In the genomic region with DNA sequence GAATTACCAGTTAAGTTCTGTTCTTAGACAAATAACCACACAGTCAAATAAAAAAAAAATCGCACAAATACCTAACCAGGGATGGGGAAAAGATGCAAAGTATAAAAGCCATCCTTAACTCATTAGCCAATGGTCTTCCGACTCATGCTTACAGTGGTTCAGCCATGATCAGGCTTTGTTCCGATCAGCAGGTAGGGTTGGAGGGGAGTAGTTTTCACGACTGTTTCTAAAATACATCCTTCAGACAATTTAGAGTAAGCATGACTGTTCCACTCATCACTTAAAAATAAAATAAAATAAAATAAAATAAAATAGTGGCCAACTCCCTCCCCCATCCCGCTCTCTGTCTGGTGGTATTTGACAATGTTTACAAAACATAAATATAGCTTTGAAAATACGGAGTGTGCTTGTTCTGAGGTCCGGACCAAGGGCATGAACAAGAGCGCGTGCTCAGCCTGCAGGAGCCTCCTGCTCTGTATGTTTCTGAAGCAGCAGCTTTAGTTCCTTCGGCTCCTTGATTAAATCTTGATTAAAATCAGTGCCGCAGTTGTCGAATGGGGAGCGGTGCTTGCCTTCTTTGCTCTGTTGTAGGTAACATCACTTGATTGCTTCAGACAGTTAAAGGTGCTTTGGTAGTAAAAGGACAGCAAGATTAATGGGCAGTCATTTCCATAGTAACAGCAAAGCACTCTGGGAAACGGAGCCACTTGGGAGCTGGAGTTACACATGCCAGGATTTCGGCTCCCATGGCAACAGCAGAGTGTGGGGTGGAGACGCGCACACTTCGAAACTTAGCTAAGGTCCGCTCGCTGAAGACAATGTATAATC, we compare ENCODE assay signal across 8 mouse cellular contexts.
DNase-seq lines count a peak whose midpoint lies in the region; ATAC-seq and TF ChIP-seq lines count a peak whose summit lies in the region.

No protein-coding gene starts in this region.

- DNase-seq in gastrocnemius, adult 18-20 months (ENCODE audit: low spot score) = peak; percentile 15
- DNase-seq in gastrocnemius, postnatal 25 days = no peak
- peak; percentile 89 for DNase-seq in embryonic facial prominence, embryonic 14.5 days (ENCODE audit: low spot score)

- H3K9ac ChIP-seq in embryonic facial prominence, embryonic 14.5 days (ENCODE audit: low read depth, low read length) = no peak overlapping the region
- 0 out of 2 replicates have a peak overlapping the region, but pooled peaks have one; percentile 3 for H3K9ac ChIP-seq in heart, embryonic 13.5 days
- no peak overlapping the region for H3K9ac ChIP-seq in kidney, embryonic 16.5 days (replicated peaks; ENCODE audit: low read length)
- no peak overlapping the region for H3K9ac ChIP-seq in limb, embryonic 13.5 days

- no peak overlapping the region for H3K27ac ChIP-seq in embryonic facial prominence, embryonic 14.5 days (replicated peaks; ENCODE audit: low read depth, low read length)
- H3K27ac ChIP-seq in heart, embryonic 13.5 days (replicated peaks) = no peak overlapping the region
- no peak overlapping the region for H3K27ac ChIP-seq in kidney, embryonic 16.5 days (ENCODE audit: low read length)
- H3K27ac ChIP-seq in limb, embryonic 13.5 days = no peak overlapping the region
- no peak overlapping the region for H3K27ac ChIP-seq in olfactory bulb, adult 2 months (ENCODE audit: insufficient read depth, low read depth, low read length)

- no peaks in the 10 kb centered on the region for H3K4me1 ChIP-seq in embryonic facial prominence, embryonic 14.5 days (ENCODE audit: control insufficient read depth, insufficient read depth, low read length)
- H3K4me1 ChIP-seq in heart, embryonic 13.5 days = peaks cover 5% of the 10 kb centered on the region; the same call in 1 of the 2 replicates
- H3K4me1 ChIP-seq in kidney, embryonic 16.5 days (ENCODE audit: insufficient read depth, low read length) = peaks cover 4% of the 10 kb centered on the region
- H3K4me1 ChIP-seq in limb, embryonic 13.5 days = peaks cover 5% of the 10 kb centered on the region; the same call in 1 of the 2 replicates
- no peaks in the 10 kb centered on the region; the same call in 1 of the 2 replicates for H3K4me1 ChIP-seq in olfactory bulb, adult 2 months (ENCODE audit: control insufficient read depth, insufficient read depth, low read length)

- H3K4me2 ChIP-seq in embryonic facial prominence, embryonic 14.5 days (ENCODE audit: low read depth, low read length) = peak overlapping the region; percentile 44
- H3K4me2 ChIP-seq in heart, embryonic 13.5 days = peak overlapping the region; percentile 52
- H3K4me2 ChIP-seq in kidney, embryonic 16.5 days (replicated peaks; ENCODE audit: low read depth, low read length) = peak overlapping the region; percentile 52
- peak overlapping the region; percentile 31; the same call in 1 of the 2 replicates for H3K4me2 ChIP-seq in limb, embryonic 13.5 days (replicated peaks)

- TF ChIP-seq CTCF in olfactory bulb, adult 2 months (IDR thresholded peaks at IDR 0.05; ENCODE audit: insufficient read depth, low read depth, low read length) = no peak

- H3K4me3 ChIP-seq in embryonic facial prominence, embryonic 14.5 days (ENCODE audit: low read depth, low read length) = peak overlapping the region; percentile 16
- peak overlapping the region; percentile 20; the same call in 1 of the 2 replicates for H3K4me3 ChIP-seq in heart, embryonic 13.5 days
- H3K4me3 ChIP-seq in kidney, embryonic 16.5 days (ENCODE audit: low read length) = peak overlapping the region; percentile 33
- H3K4me3 ChIP-seq in limb, embryonic 13.5 days = peak overlapping the region; percentile 8; the same call in 1 of the 2 replicates
- peak overlapping the region; percentile 26 for H3K4me3 ChIP-seq in olfactory bulb, adult 2 months (ENCODE audit: insufficient read depth, low read depth, low read length)

- H3K9me3 ChIP-seq in embryonic facial prominence, embryonic 14.5 days (ENCODE audit: control insufficient read depth, low read length) = no peaks in the 10 kb centered on the region
- H3K9me3 ChIP-seq in heart, embryonic 13.5 days = no peaks in the 10 kb centered on the region
- no peaks in the 10 kb centered on the region for H3K9me3 ChIP-seq in kidney, embryonic 16.5 days (ENCODE audit: low read length)
- no peaks in the 10 kb centered on the region for H3K9me3 ChIP-seq in limb, embryonic 13.5 days

- TF ChIP-seq POLR2A in olfactory bulb, adult 2 months (IDR thresholded peaks at IDR 0.05; ENCODE audit: insufficient read depth, low read depth, low read length) = no peak

- no peaks in the 10 kb centered on the region for H3K36me3 ChIP-seq in embryonic facial prominence, embryonic 14.5 days (ENCODE audit: control insufficient read depth, insufficient read depth, low read length)
- H3K36me3 ChIP-seq in heart, embryonic 13.5 days = no peaks in the 10 kb centered on the region
- no peaks in the 10 kb centered on the region for H3K36me3 ChIP-seq in kidney, embryonic 16.5 days (ENCODE audit: insufficient read depth, low read length)
- H3K36me3 ChIP-seq in limb, embryonic 13.5 days = no peaks in the 10 kb centered on the region

- no peaks in the 10 kb centered on the region for H3K27me3 ChIP-seq in embryonic facial prominence, embryonic 14.5 days (replicated peaks; ENCODE audit: control insufficient read depth, insufficient read depth, low read length)
- no peaks in the 10 kb centered on the region for H3K27me3 ChIP-seq in heart, embryonic 13.5 days (replicated peaks)
- no peaks in the 10 kb centered on the region for H3K27me3 ChIP-seq in kidney, embryonic 16.5 days (ENCODE audit: insufficient read depth, low read length)
- H3K27me3 ChIP-seq in limb, embryonic 13.5 days = no peaks in the 10 kb centered on the region

- peak; percentile 95 for ATAC-seq in embryonic facial prominence, embryonic 14.5 days (ENCODE audit: low read depth)
- no peak for ATAC-seq in heart, embryonic 13.5 days (ENCODE audit: extremely low read depth, insufficient number of reproducible peaks, low FRiP score, low TSS enrichment)
- ATAC-seq in kidney, embryonic 16.5 days (ENCODE audit: low FRiP score, low TSS enrichment) = peak; percentile 98
- ATAC-seq in limb, embryonic 13.5 days (ENCODE audit: low FRiP score, low read depth) = peak; percentile 87; the same call in 1 of the 2 replicates
- no peak for ATAC-seq in monocyte, adult 5-6 weeks (replicated peaks; ENCODE audit: insufficient number of reproducible peaks, low FRiP score, low TSS enrichment, poor library complexity, severe bottlenecking)

- 49% methylated on average over 20 of the region's 20 CpGs for WGBS in embryonic facial prominence, embryonic 14.5 days
- 57% methylated on average over 20 of the region's 20 CpGs for WGBS in heart, embryonic 13.5 days
- 39% methylated on average over 20 of the region's 20 CpGs for WGBS in kidney, embryonic 16.5 days
- 62% methylated on average over 20 of the region's 20 CpGs for WGBS in limb, embryonic 13.5 days
- WGBS in olfactory bulb, adult 2 months = 24% methylated on average over 20 of the region's 20 CpGs

Comparison
In these comparisons a context has a peak if more than half of its experiments do, and no peak if none do; other contexts are left out.
1. ATAC-seq: peak in embryonic facial prominence, embryonic 14.5 days (single experiment), kidney, embryonic 16.5 days (single experiment) and limb, embryonic 13.5 days (single experiment); none in heart, embryonic 13.5 days (single experiment) and monocyte, adult 5-6 weeks (single experiment).
2. Peak in every context shown above with its lines, with median percentiles within 50 percentile points of each other: H3K4me2 ChIP-seq and H3K4me3 ChIP-seq.